Mouse (Mus musculus) midbrain, embryonic 11.5 days (tissue): ENCODE measurements around the gene Mfrp. TPM values are rescaled to one million over a fixed set of nuclear protein-coding genes. Genes with fewer than 3 reads are reported as not detected.
A peak's percentile ranks its signal among the peaks of the same experiment; 100 is the strongest.

Source experiments
- ATAC-seq: fragments of 200-750 bp; cut with Nextera tagmentation; 2 replicates; pipeline ENCODE4 v1.8.0; 2017; ENCODE audit warnings: moderate TSS enrichment, moderate library complexity; ENCODE audit not compliant: low FRiP score
- DNase-seq: peaks from one replicate; pipeline ENCODE4 v3.0.0; 2015; ENCODE audit warnings: low spot score; ENCODE audit errors: missing footprints
- H3K27ac ChIP-seq: fragments of 300-500 bp; sonication (generic); 2 replicates; pipeline ENCODE4 v1.5.1; 2014; ENCODE audit warnings: low read depth, low read length
- H3K27me3 ChIP-seq: fragments of 300-500 bp; sonication (generic); 2 replicates; pipeline ENCODE4 v1.6.1; 2014; ENCODE audit warnings: mild to moderate bottlenecking, low read length, moderate library complexity, mixed read lengths; ENCODE audit not compliant: control insufficient read depth, insufficient read depth
- H3K36me3 ChIP-seq: fragments of 300-500 bp; sonication (generic); 2 replicates; pipeline ENCODE4 v1.6.1; 2014; ENCODE audit warnings: mild to moderate bottlenecking, low read length, moderate library complexity, mixed read lengths; ENCODE audit not compliant: control insufficient read depth, insufficient read depth
- H3K4me1 ChIP-seq: fragments of 300-500 bp; sonication (generic); 2 replicates; pipeline ENCODE4 v1.6.1; 2014; ENCODE audit warnings: low read length; ENCODE audit not compliant: control insufficient read depth, insufficient read depth
- H3K4me2 ChIP-seq: fragments of 300-500 bp; sonication (generic); 2 replicates; pipeline ENCODE4 v1.6.1; 2014; ENCODE audit warnings: mild to moderate bottlenecking, moderate library complexity
- H3K4me3 ChIP-seq: fragments of 300-500 bp; sonication (generic); 2 replicates; pipeline ENCODE4 v1.5.1; 2014; ENCODE audit warnings: low read depth, low read length
- H3K9ac ChIP-seq: fragments of 300-500 bp; sonication (generic); 2 replicates; pipeline ENCODE4 v1.6.1; 2014; ENCODE audit warnings: low read length
- H3K9me3 ChIP-seq: fragments of 300-500 bp; sonication (generic); 2 replicates; pipeline ENCODE4 v1.6.1; 2016; ENCODE audit warnings: low read length; ENCODE audit not compliant: control insufficient read depth
- WGBS: fragments of 180-500 bp; shearing (Covaris S2); extraction: QIAGEN DNeasy Blood & Tissue Kit; methylation state at CpG from one replicate; pipeline ENCODE4 v1.1.7; 2014; 5-methylcytosine and 5-hydroxymethylcytosine counted together
- polyA plus RNA-seq: library from polyadenylated mRNA; unstranded; fragments of >200 nt; fragmentation: Nextera tagmentation; extraction: Ambion mirVana; gene quantifications from 2 replicates; pipeline ENCODE4 v1.2.1, GENCODE M21; 2014

Gene Mfrp
- polyA plus RNA-seq, 1 experiment from 2014 or later: not detected

- Histone ChIP-seq H3K36me3 (no peaks in the 10 kb centered on the region), H3K4me2 (peak overlapping the region; percentile 67), H3K27me3 (peaks cover 24% of the 10 kb centered on the region), H3K9me3 (no peaks in the 10 kb centered on the region), H3K27ac (peak overlapping the region; percentile 77), H3K4me1 (peaks cover 40% of the 10 kb centered on the region), H3K4me3 (peak overlapping the region; percentile 30), H3K9ac (peak overlapping the region; percentile 64)
- ATAC-seq: peak; percentile 63
- peak; percentile 96 for DNase-seq
- WGBS: 6% methylated on average over 19 of the region's 19 CpGs
Measured at GRCm38 (mm10) chr9:44130581-44131275, 29.2 kb downstream of the Mfrp start.

GRCm38 (mm10) chr9:44131276-44131590 is 29.7 kb downstream of the Mfrp start:
- Histone ChIP-seq H3K9me3 (no peaks in the 10 kb centered on the region), H3K27me3 (peaks cover 28% of the 10 kb centered on the region), H3K9ac (peak overlapping the region; percentile 64; the same call in 1 of the 2 replicates), H3K36me3 (no peaks in the 10 kb centered on the region), H3K4me2 (no peak overlapping the region), H3K4me1 (peaks cover 40% of the 10 kb centered on the region), H3K4me3 (no peak overlapping the region), H3K27ac (no peak overlapping the region; the same call in 1 of the 2 replicates)
- WGBS: 32% methylated on average over 7 of the region's 7 CpGs
- no peak for ATAC-seq
- DNase-seq: no peak

GRCm38 (mm10) chr9:44132200-44132599 is 30.7 kb downstream of the Mfrp start:
- peaks cover 28% of the 10 kb centered on the region for H3K27me3 ChIP-seq
- peaks cover 40% of the 10 kb centered on the region for H3K4me1 ChIP-seq
- H3K27ac ChIP-seq: no peak overlapping the region

GRCm38 (mm10) chr9:44133287-44133686 is 31.8 kb downstream of the Mfrp start:
- Histone ChIP-seq H3K36me3 (no peaks in the 10 kb centered on the region), H3K4me2 (peak overlapping the region; percentile 77; the same call in 1 of the 2 replicates), H3K9me3 (no peaks in the 10 kb centered on the region), H3K4me1 (peaks cover 40% of the 10 kb centered on the region), H3K27me3 (peaks cover 28% of the 10 kb centered on the region), H3K4me3 (no peak overlapping the region; the same call in 1 of the 2 replicates), H3K9ac (no peak overlapping the region), H3K27ac (no peak overlapping the region; the same call in 1 of the 2 replicates)
- DNase-seq (peak; percentile 85), ATAC-seq (no peak)
- 29% methylated on average over 2 of the region's 2 CpGs for WGBS

More at GRCm38 (mm10) chr9:44132200-44132599, 30.7 kb downstream of the Mfrp start:
- Histone ChIP-seq H3K9me3 (no peaks in the 10 kb centered on the region), H3K4me3 (no peak overlapping the region), H3K36me3 (no peaks in the 10 kb centered on the region), H3K9ac (no peak overlapping the region), H3K4me2 (no peak overlapping the region)
- peak; percentile 76 for DNase-seq
- 61% methylated on average over 5 of the region's 5 CpGs for WGBS
- ATAC-seq: no peak

GRCm38 (mm10) chr9:44134101-44134850 is 32.7 kb downstream of the Mfrp start, which contains the start of gene Mcam:
Gene Mcam (plus strand): TSS chr9:44134469.
- H3K27me3 ChIP-seq: peaks cover 28% of the 10 kb centered on the region
- H3K4me1 ChIP-seq: peaks cover 40% of the 10 kb centered on the region
- H3K9ac ChIP-seq: peak within 1 kb of the TSS; percentile 60
- peak; percentile 92 for DNase-seq
- no peak within 1 kb of the TSS for H3K27ac ChIP-seq
- peak within 1 kb of the TSS; percentile 77 for H3K4me2 ChIP-seq
- H3K36me3 ChIP-seq: no peaks in the 10 kb centered on the region
- 1% methylated on average over 51 of the region's 55 CpGs for WGBS
- H3K9me3 ChIP-seq: no peaks in the 10 kb centered on the region
- peak; percentile 20; the same call in 1 of the 2 replicates for ATAC-seq
- peak within 1 kb of the TSS; percentile 46 for H3K4me3 ChIP-seq

- H3K4me1 ChIP-seq: peaks cover 33% of the 10 kb centered on the region
- H3K9me3 ChIP-seq: no peaks in the 10 kb centered on the region
- H3K9ac ChIP-seq: peak overlapping the region; percentile 60
- H3K27ac ChIP-seq: no peak overlapping the region
- H3K4me3 ChIP-seq: peak overlapping the region; percentile 46
- ATAC-seq: 0 out of 2 replicates have a peak, but pooled peaks have one; percentile 2
- peak overlapping the region; percentile 77 for H3K4me2 ChIP-seq
- WGBS: 3% methylated on average over 48 of the region's 49 CpGs
- no peaks in the 10 kb centered on the region for H3K36me3 ChIP-seq
- H3K27me3 ChIP-seq: peaks cover 28% of the 10 kb centered on the region
- peak; percentile 93 for DNase-seq
Measured at GRCm38 (mm10) chr9:44134851-44135730, 33.6 kb downstream of the Mfrp start.

- Histone ChIP-seq H3K27me3 (peaks cover 28% of the 10 kb centered on the region), H3K4me1 (peaks cover 26% of the 10 kb centered on the region), H3K9me3 (no peaks in the 10 kb centered on the region), H3K4me3 (peak overlapping the region; percentile 46; the same call in 1 of the 2 replicates), H3K4me2 (peak overlapping the region; percentile 77), H3K27ac (no peak overlapping the region), H3K9ac (no peak overlapping the region), H3K36me3 (no peaks in the 10 kb centered on the region)
- WGBS: 71% methylated on average over 7 of the region's 7 CpGs
- no peak for ATAC-seq
- DNase-seq: peak; percentile 57
Measured at GRCm38 (mm10) chr9:44135731-44136411, 34.3 kb downstream of the Mfrp start.

- DNase-seq (peak; percentile 61), ATAC-seq (no peak)
- Histone ChIP-seq H3K27ac (no peak overlapping the region), H3K9ac (no peak overlapping the region), H3K4me1 (peaks cover 19% of the 10 kb centered on the region), H3K27me3 (peaks cover 28% of the 10 kb centered on the region), H3K4me2 (no peak overlapping the region), H3K36me3 (no peaks in the 10 kb centered on the region), H3K4me3 (no peak overlapping the region), H3K9me3 (no peaks in the 10 kb centered on the region)
- 65% methylated on average over 4 of the region's 4 CpGs for WGBS
Measured at GRCm38 (mm10) chr9:44137846-44138245, 36.3 kb downstream of the Mfrp start.
